Mouse (Mus musculus): ENCODE data around the gene Alpi. TPM values are rescaled to one million over a fixed set of nuclear protein-coding genes. Genes with fewer than 3 reads are reported as not detected.

Alpi gene
- polyA plus RNA-seq, 1 experiment from 2014 or later: 0.61 TPM

DNA sequence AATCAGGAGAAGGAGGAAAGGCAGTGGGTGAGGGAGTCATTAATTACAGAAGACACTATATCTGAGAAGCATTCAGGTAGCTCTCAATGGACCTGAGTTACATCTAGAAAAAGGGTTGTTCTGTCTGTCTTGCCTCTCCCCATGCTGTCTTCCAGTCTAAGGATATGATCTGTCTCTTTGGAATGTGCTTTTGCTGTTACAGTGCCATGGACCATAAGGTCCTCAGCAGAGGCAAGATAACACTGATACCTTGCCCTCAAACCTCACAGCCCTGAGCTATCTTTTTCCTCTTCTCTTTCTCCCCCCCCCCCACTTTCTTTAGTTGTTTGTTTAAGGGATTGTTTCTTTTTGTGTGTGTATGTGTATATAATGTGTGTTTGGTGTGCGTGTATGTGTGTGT lies 13.4 kb upstream of the Alpi start:
- Histone ChIP-seq H3K27ac (ENCODE audit: low read length) (no peak overlapping the region), H3K4me1 (ENCODE audit: control insufficient read depth, insufficient read depth, low read length) (no peaks in the 10 kb centered on the region), H3K4me3 (ENCODE audit: low read depth, low read length) (no peak overlapping the region), H3K27me3 (ENCODE audit: control insufficient read depth, insufficient read depth, low read length) (no peaks in the 10 kb centered on the region), H3K9ac (replicated peaks; ENCODE audit: low read depth, low read length) (no peak overlapping the region), H3K36me3 (ENCODE audit: control insufficient read depth, insufficient read depth, low read length) (no peaks in the 10 kb centered on the region), H3K9me3 (ENCODE audit: control insufficient read depth, low read depth, low read length) (no peaks in the 10 kb centered on the region), H3K4me2 (replicated peaks; ENCODE audit: low read depth, low read length) (no peak overlapping the region)
- ATAC-seq (ENCODE audit: insufficient number of reproducible peaks, insufficient read depth, low FRiP score, low read depth): no peak
- WGBS: 85% methylated on average over 1 of the region's 1 CpGs

DNA sequence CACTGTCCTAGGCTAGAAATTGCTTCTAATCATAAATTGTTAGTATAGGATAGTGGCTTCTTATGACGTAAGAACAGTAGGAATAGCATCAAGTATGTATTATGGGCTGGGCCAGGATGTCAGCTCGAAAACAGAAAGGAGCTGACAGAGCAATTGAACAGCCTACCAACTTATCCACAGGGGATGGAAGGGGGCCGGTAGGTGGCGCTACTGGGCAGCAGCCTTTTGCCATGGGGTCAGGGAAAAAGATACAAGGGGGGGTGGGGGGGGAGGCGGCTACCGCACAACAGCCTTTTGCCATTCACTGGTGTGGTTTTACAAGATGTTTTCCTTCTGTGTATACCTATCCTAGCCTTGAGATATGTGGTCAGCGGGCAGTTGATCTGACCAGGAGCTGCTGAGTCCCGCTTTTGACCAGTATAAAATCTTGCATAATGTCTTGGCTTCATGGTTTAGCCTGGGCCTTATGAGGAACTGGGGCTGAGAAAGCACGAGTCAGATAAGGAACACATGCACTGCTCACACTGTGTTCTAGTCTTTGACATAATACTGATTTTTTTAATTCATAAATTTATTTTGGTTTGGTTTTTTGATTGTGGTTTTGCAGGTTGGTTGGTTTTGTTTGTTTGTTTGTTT lies 10.4 kb upstream of the Alpi start:
- Histone ChIP-seq H3K4me3 (ENCODE audit: low read depth, low read length) (no peak overlapping the region), H3K27me3 (ENCODE audit: control insufficient read depth, insufficient read depth, low read length) (no peaks in the 10 kb centered on the region), H3K9me3 (ENCODE audit: control insufficient read depth, low read depth, low read length) (no peaks in the 10 kb centered on the region), H3K4me2 (replicated peaks; ENCODE audit: low read depth, low read length) (no peak overlapping the region), H3K9ac (replicated peaks; ENCODE audit: low read depth, low read length) (no peak overlapping the region), H3K27ac (ENCODE audit: low read length) (no peak overlapping the region), H3K4me1 (ENCODE audit: control insufficient read depth, insufficient read depth, low read length) (no peaks in the 10 kb centered on the region), H3K36me3 (ENCODE audit: control insufficient read depth, insufficient read depth, low read length) (no peaks in the 10 kb centered on the region)
- 45% methylated on average over 9 of the region's 9 CpGs for WGBS
- no peak for ATAC-seq (ENCODE audit: insufficient number of reproducible peaks, insufficient read depth, low FRiP score, low read depth)

DNA sequence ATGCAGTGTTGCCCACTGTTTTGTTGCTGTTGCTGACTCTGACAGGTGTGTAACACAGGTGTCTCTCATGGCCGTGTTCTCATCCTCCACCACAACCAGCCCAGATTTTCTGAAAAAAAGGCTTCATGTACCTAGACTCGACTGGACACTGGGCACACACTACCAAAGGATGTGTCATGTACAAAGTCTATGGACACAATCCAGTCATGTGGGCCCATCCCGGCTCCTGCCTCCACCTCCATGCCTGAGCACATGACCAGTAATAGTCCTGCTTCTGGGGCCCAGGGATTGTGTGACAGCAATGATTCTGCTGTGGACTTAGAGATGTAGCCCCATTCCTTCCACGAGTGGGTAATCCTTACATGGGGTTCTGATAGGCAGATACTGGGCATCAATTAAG lies 7.2 kb upstream of the Alpi start:
- ATAC-seq (ENCODE audit: insufficient number of reproducible peaks, insufficient read depth, low FRiP score, low read depth): no peak
- Histone ChIP-seq H3K4me3 (ENCODE audit: low read depth, low read length) (no peak overlapping the region), H3K36me3 (ENCODE audit: control insufficient read depth, insufficient read depth, low read length) (no peaks in the 10 kb centered on the region), H3K27ac (ENCODE audit: low read length) (no peak overlapping the region), H3K9me3 (ENCODE audit: control insufficient read depth, low read depth, low read length) (no peaks in the 10 kb centered on the region), H3K4me1 (ENCODE audit: control insufficient read depth, insufficient read depth, low read length) (no peaks in the 10 kb centered on the region), H3K27me3 (ENCODE audit: control insufficient read depth, insufficient read depth, low read length) (no peaks in the 10 kb centered on the region), H3K4me2 (replicated peaks; ENCODE audit: low read depth, low read length) (no peak overlapping the region), H3K9ac (replicated peaks; ENCODE audit: low read depth, low read length) (no peak overlapping the region)
- WGBS: 82% methylated on average over 4 of the region's 4 CpGs

- no peak overlapping the region for H3K4me3 ChIP-seq (ENCODE audit: low read depth, low read length)
- no peaks in the 10 kb centered on the region for H3K9me3 ChIP-seq (ENCODE audit: control insufficient read depth, low read depth, low read length)
- H3K4me2 ChIP-seq (replicated peaks; ENCODE audit: low read depth, low read length): no peak overlapping the region
- H3K27me3 ChIP-seq (ENCODE audit: control insufficient read depth, insufficient read depth, low read length): no peaks in the 10 kb centered on the region
- H3K4me1 ChIP-seq (ENCODE audit: control insufficient read depth, insufficient read depth, low read length): no peaks in the 10 kb centered on the region
- no peak for ATAC-seq (ENCODE audit: insufficient number of reproducible peaks, insufficient read depth, low FRiP score, low read depth)
- WGBS: 78% methylated on average over 8 of the region's 8 CpGs
- no peak overlapping the region for H3K27ac ChIP-seq (ENCODE audit: low read length)
- no peaks in the 10 kb centered on the region for H3K36me3 ChIP-seq (ENCODE audit: control insufficient read depth, insufficient read depth, low read length)
- no peak overlapping the region for H3K9ac ChIP-seq (replicated peaks; ENCODE audit: low read depth, low read length)
Observed at GRCm38 (mm10) chr1:87106536-87106935, 5.1 kb upstream of the Alpi start.

GRCm38 (mm10) chr1:87103936-87104335 lies 2.5 kb upstream of the Alpi start:
- no peaks in the 10 kb centered on the region for H3K4me1 ChIP-seq (ENCODE audit: control insufficient read depth, insufficient read depth, low read length)
- no peak overlapping the region for H3K27ac ChIP-seq (ENCODE audit: low read length)
- ATAC-seq (ENCODE audit: insufficient number of reproducible peaks, insufficient read depth, low FRiP score, low read depth): no peak
- H3K36me3 ChIP-seq (ENCODE audit: control insufficient read depth, insufficient read depth, low read length): no peaks in the 10 kb centered on the region
- no peaks in the 10 kb centered on the region for H3K9me3 ChIP-seq (ENCODE audit: control insufficient read depth, low read depth, low read length)
- H3K4me3 ChIP-seq (ENCODE audit: low read depth, low read length): no peak overlapping the region
- H3K9ac ChIP-seq (replicated peaks; ENCODE audit: low read depth, low read length): no peak overlapping the region
- 78% methylated on average over 1 of the region's 1 CpGs for WGBS
- H3K27me3 ChIP-seq (ENCODE audit: control insufficient read depth, insufficient read depth, low read length): no peaks in the 10 kb centered on the region
- no peak overlapping the region for H3K4me2 ChIP-seq (replicated peaks; ENCODE audit: low read depth, low read length)

- H3K9me3 ChIP-seq (ENCODE audit: control insufficient read depth, low read depth, low read length): no peaks in the 10 kb centered on the region
- H3K4me2 ChIP-seq (replicated peaks; ENCODE audit: low read depth, low read length): no peak overlapping the region
- H3K4me1 ChIP-seq (ENCODE audit: control insufficient read depth, insufficient read depth, low read length): no peaks in the 10 kb centered on the region
- ATAC-seq (ENCODE audit: insufficient number of reproducible peaks, insufficient read depth, low FRiP score, low read depth): no peak
- H3K27ac ChIP-seq (ENCODE audit: low read length): no peak overlapping the region
- H3K36me3 ChIP-seq (ENCODE audit: control insufficient read depth, insufficient read depth, low read length): no peaks in the 10 kb centered on the region
- H3K4me3 ChIP-seq (ENCODE audit: low read depth, low read length): no peak overlapping the region
- no peaks in the 10 kb centered on the region for H3K27me3 ChIP-seq (ENCODE audit: control insufficient read depth, insufficient read depth, low read length)
- 76% methylated on average over 3 of the region's 3 CpGs for WGBS
- H3K9ac ChIP-seq (replicated peaks; ENCODE audit: low read depth, low read length): no peak overlapping the region
Observed at GRCm38 (mm10) chr1:87102114-87102513, 708 bp upstream of the Alpi start.

DNA sequence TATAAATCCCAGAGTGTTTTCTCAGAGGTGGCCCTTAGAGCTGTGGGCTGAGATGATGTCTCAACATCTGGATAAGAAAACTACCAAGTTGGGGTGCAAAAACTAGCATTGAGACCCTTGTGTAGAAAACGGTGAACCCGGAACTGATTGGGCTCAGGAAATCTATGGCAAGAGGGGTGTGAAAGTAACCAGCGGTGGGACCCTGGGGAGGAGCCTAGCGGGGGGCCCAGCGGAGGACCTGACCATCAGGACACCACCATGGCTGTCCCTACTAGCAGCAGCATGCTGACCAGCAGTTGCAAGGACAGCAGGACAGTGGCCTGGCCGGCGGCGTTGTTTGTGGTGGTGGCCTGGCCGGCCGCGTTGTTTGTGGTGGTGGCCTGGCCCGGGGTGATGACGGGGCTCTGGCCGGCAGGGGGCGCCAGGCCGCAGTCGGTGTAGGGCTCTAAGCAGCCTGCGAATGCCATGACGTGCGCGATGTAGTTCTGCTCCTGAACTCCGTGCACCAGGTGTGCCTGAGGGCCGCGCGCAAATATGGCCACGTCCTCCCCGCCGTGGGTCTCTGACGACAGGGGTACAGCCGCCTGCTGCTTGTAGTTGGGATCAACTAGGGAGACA lies 2.9 kb downstream of the Alpi start:
- peak; percentile 79 for ATAC-seq (ENCODE audit: insufficient number of reproducible peaks, insufficient read depth, low FRiP score, low read depth)
- WGBS: 16% methylated on average over 30 of the region's 30 CpGs
- H3K4me3 ChIP-seq (ENCODE audit: low read depth, low read length): no peak overlapping the region
- H3K4me1 ChIP-seq (ENCODE audit: control insufficient read depth, insufficient read depth, low read length): no peaks in the 10 kb centered on the region
- no peaks in the 10 kb centered on the region for H3K36me3 ChIP-seq (ENCODE audit: control insufficient read depth, insufficient read depth, low read length)
- H3K27me3 ChIP-seq (ENCODE audit: control insufficient read depth, insufficient read depth, low read length): no peaks in the 10 kb centered on the region
- H3K4me2 ChIP-seq (replicated peaks; ENCODE audit: low read depth, low read length): peak overlapping the region; percentile 14; the same call in 1 of the 2 replicates
- H3K9ac ChIP-seq (replicated peaks; ENCODE audit: low read depth, low read length): no peak overlapping the region
- no peaks in the 10 kb centered on the region for H3K9me3 ChIP-seq (ENCODE audit: control insufficient read depth, low read depth, low read length)
- no peak overlapping the region for H3K27ac ChIP-seq (ENCODE audit: low read length)

DNA sequence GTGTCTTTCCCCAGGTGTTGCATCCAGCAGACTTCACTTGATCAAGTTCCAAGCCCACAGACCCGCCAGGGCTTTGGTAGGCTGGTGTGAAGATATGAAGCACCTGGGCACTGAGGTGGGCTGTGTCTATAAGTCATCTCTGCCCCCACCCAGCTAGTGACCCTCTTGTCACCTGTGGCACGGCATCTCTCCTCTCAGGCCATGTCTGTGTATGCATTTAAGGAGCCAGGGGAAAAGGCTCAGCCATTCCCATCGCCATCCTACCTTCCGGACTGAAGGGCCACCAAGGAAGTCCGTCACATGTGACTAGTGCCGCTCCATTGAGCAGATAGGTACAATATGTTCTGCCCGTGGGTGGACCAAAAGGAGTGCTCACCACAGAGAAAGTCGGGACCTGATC lies 5.8 kb downstream of the Alpi start:
- Histone ChIP-seq H3K27ac (ENCODE audit: low read length) (no peak overlapping the region), H3K4me1 (ENCODE audit: control insufficient read depth, insufficient read depth, low read length) (no peaks in the 10 kb centered on the region), H3K36me3 (ENCODE audit: control insufficient read depth, insufficient read depth, low read length) (no peaks in the 10 kb centered on the region), H3K9ac (replicated peaks; ENCODE audit: low read depth, low read length) (no peak overlapping the region), H3K4me3 (ENCODE audit: low read depth, low read length) (no peak overlapping the region), H3K4me2 (replicated peaks; ENCODE audit: low read depth, low read length) (no peak overlapping the region), H3K9me3 (ENCODE audit: control insufficient read depth, low read depth, low read length) (no peaks in the 10 kb centered on the region), H3K27me3 (ENCODE audit: control insufficient read depth, insufficient read depth, low read length) (no peaks in the 10 kb centered on the region)
- no peak for ATAC-seq (ENCODE audit: insufficient number of reproducible peaks, insufficient read depth, low FRiP score, low read depth)
- 78% methylated on average over 8 of the region's 8 CpGs for WGBS

DNA sequence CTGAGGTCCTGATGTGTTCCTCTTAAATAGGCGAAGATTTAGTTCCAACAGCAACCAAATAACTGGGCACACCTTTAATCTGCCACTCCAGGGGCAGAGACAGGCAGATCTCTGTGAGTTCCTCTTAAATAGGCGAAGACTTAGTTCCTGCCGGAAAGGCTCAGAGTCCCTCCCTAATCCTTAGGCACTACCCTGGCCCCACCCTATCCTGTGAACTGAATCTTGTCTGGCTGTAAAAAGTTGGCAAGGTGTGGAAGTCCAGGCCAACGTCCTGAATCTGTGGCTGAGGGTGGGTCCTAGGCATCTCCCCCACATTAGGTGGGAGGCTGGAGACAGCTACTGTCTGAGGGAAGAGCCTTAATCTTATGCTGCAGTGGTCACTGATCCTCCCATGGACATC lies 11.6 kb downstream of the Alpi start, which contains the start of gene Alppl2:
Gene Alppl2 (minus strand): TSS at position 101 of the 400 bp plus-strand sequence.
- Histone ChIP-seq H3K9me3 (ENCODE audit: control insufficient read depth, low read depth, low read length) (no peaks in the 10 kb centered on the region), H3K4me3 (ENCODE audit: low read depth, low read length) (no peak within 1 kb of the TSS)

More for the DNA sequence above, 11.6 kb downstream of the Alpi start, which contains the start of gene Alppl2:
- H3K4me1 ChIP-seq (ENCODE audit: control insufficient read depth, insufficient read depth, low read length): no peaks in the 10 kb centered on the region
- WGBS: 80% methylated on average over 4 of the region's 4 CpGs
- H3K9ac ChIP-seq (replicated peaks; ENCODE audit: low read depth, low read length): no peak within 1 kb of the TSS
- no peaks in the 10 kb centered on the region for H3K36me3 ChIP-seq (ENCODE audit: control insufficient read depth, insufficient read depth, low read length)
- no peak for ATAC-seq (ENCODE audit: insufficient number of reproducible peaks, insufficient read depth, low FRiP score, low read depth)
- H3K27ac ChIP-seq (ENCODE audit: low read length): no peak within 1 kb of the TSS
- no peak within 1 kb of the TSS for H3K4me2 ChIP-seq (replicated peaks; ENCODE audit: low read depth, low read length)
- no peaks in the 10 kb centered on the region for H3K27me3 ChIP-seq (ENCODE audit: control insufficient read depth, insufficient read depth, low read length)

Data from stomach, embryonic 14.5 days (tissue).